Mouse (Mus musculus): Measurements from ENCODE around the gene Usp24. TPM values are rescaled to one million over a fixed set of nuclear protein-coding genes. Genes with fewer than 3 reads are reported as not detected.

The Usp24 gene
- total and polyA plus RNA-seq, 3 experiments, result 13.0 to 25.7 (median 13.9) TPM

- Histone ChIP-seq H3K27me3 (replicated peaks) (peaks cover 47% of the 10 kb centered on the region), H3K4me3 (replicated peaks in 1 of 3; ENCODE audit: low read depth in 2 of 3, low read length in 2 of 3, poor library complexity in 1 of 3) (no peak overlapping the region), H3K27ac (ENCODE audit: insufficient read depth, low read depth) (no peak overlapping the region), H3K4me2 (ENCODE audit: insufficient read depth, low read depth, poor library complexity, severe bottlenecking) (no peak overlapping the region), H3K4me1 (ENCODE audit: control insufficient read depth in 1 of 2, insufficient read depth in 2 of 2) (peaks cover 0 to 9% of the 10 kb centered on the region in 2 experiments; a peak in 3 of 4 replicates), H3K36me3 (replicated peaks in 1 of 2; ENCODE audit: control insufficient read depth in 1 of 2, insufficient read depth in 1 of 2, low read length in 1 of 2) (peaks cover 0 to 10% of the 10 kb centered on the region in 2 experiments), H3K79me2 (replicated peaks; ENCODE audit: control insufficient read depth, extremely low read depth, insufficient read depth, poor library complexity, severe bottlenecking) (no peaks in the 10 kb centered on the region), H3K9ac (ENCODE audit: insufficient read depth, low read depth) (no peak overlapping the region), H3K9me3 (replicated peaks; ENCODE audit: low read length) (no peaks in the 10 kb centered on the region)
- TF ChIP-seq MAFK (IDR thresholded peaks at IDR 0.05; ENCODE audit: insufficient replicate concordance, low read length) (no peak), MYC (IDR thresholded peaks at IDR 0.05; ENCODE audit: low read depth, low read length) (no peak), ZKSCAN1 (IDR thresholded peaks at IDR 0.05; ENCODE audit: borderline replicate concordance, low read depth, low read length) (no peak), USF2 (conservative IDR thresholded peaks at IDR 0.05; ENCODE audit: low read depth, low read length) (no peak)
- in situ Hi-C loops (cut with MboI; ENCODE audit: low pct_ligation_motif_present, low pct_unique_long_range_greater_than_20kb, low sequenced_read_pairs) (no loop called here), dilution Hi-C loops (cut with MboI; ENCODE audit: extremely low pct_ligation_motif_present, extremely low pct_unique_long_range_greater_than_20kb, low sequenced_read_pairs) (no loop called here)
- DNase-seq (ENCODE audit: extremely low read depth), result no peak
Measured at GRCm38 (mm10) chr4:106480545-106480944, 164.5 kb downstream of the Usp24 start.

DNA sequence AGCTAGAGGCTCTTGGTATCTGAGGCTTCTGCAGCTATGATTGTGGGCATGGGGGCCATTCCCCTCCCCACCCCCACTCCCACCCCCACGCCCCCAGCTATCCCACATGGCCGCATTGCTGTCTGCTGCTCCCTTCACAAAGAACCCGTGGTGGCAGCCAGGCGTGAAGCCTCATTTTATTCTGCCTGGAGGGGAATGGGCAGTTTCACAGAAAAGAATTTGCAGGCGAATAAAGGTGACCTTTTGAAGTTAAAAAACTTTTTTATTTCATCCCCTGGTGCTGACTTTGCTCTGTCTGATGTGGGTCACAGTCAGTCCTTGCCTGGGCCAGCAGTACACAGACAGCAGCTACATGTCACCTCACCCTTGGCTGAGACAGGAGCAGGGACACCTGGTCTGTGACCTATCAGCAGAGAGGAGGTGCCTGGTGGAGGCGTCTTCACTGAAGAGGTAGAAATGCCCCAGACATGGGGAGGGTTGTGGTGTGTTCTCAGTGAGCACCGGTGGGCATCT, 167.3 kb downstream of the Usp24 start:
- in situ Hi-C loops (cut with MboI; ENCODE audit: low pct_ligation_motif_present, low pct_unique_long_range_greater_than_20kb, low sequenced_read_pairs), result no loop called here
- DNase-seq (ENCODE audit: extremely low read depth), result no peak
- H3K4me1 ChIP-seq (ENCODE audit: control insufficient read depth in 1 of 2, insufficient read depth in 2 of 2), result peaks cover 0 to 9% of the 10 kb centered on the region in 2 experiments; a peak in 3 of 4 replicates
- peaks cover 34% of the 10 kb centered on the region for H3K27me3 ChIP-seq (replicated peaks)
- dilution Hi-C loops (cut with MboI; ENCODE audit: extremely low pct_ligation_motif_present, extremely low pct_unique_long_range_greater_than_20kb, low sequenced_read_pairs), result no loop called here
- no peaks in the 10 kb centered on the region for H3K79me2 ChIP-seq (replicated peaks; ENCODE audit: control insufficient read depth, extremely low read depth, insufficient read depth, poor library complexity, severe bottlenecking)
- H3K9me3 ChIP-seq (replicated peaks; ENCODE audit: low read length), result no peaks in the 10 kb centered on the region
- no peak overlapping the region for H3K9ac ChIP-seq (ENCODE audit: insufficient read depth, low read depth)
- no peak overlapping the region for H3K4me3 ChIP-seq (replicated peaks in 1 of 3; ENCODE audit: low read depth in 2 of 3, low read length in 2 of 3, poor library complexity in 1 of 3)
- peaks cover 0 to 10% of the 10 kb centered on the region in 2 experiments for H3K36me3 ChIP-seq (replicated peaks in 1 of 2; ENCODE audit: control insufficient read depth in 1 of 2, insufficient read depth in 1 of 2, low read length in 1 of 2)
- H3K27ac ChIP-seq (ENCODE audit: insufficient read depth, low read depth), result no peak overlapping the region
- TF ChIP-seq UBTF (IDR thresholded peaks at IDR 0.05; ENCODE audit: low read depth, low read length) (no peak), SIN3A (IDR thresholded peaks at IDR 0.05; ENCODE audit: low read length) (no peak)
- no peak overlapping the region for H3K4me2 ChIP-seq (ENCODE audit: insufficient read depth, low read depth, poor library complexity, severe bottlenecking)

GRCm38 (mm10) chr4:106483831-106484230, 167.8 kb downstream of the Usp24 start:
- dilution Hi-C loops (cut with MboI; ENCODE audit: extremely low pct_ligation_motif_present, extremely low pct_unique_long_range_greater_than_20kb, low sequenced_read_pairs), result no loop called here

More at GRCm38 (mm10) chr4:106483831-106484230, 167.8 kb downstream of the Usp24 start:
- Histone ChIP-seq H3K79me2 (replicated peaks; ENCODE audit: control insufficient read depth, extremely low read depth, insufficient read depth, poor library complexity, severe bottlenecking) (no peaks in the 10 kb centered on the region), H3K4me2 (ENCODE audit: insufficient read depth, low read depth, poor library complexity, severe bottlenecking) (no peak overlapping the region), H3K4me3 (replicated peaks in 1 of 3; ENCODE audit: low read depth in 2 of 3, low read length in 2 of 3, poor library complexity in 1 of 3) (no peak overlapping the region), H3K27me3 (replicated peaks) (peaks cover 33% of the 10 kb centered on the region), H3K9ac (ENCODE audit: insufficient read depth, low read depth) (no peak overlapping the region), H3K4me1 (ENCODE audit: control insufficient read depth in 1 of 2, insufficient read depth in 2 of 2) (peaks cover 0 to 9% of the 10 kb centered on the region in 2 experiments; a peak in 3 of 4 replicates), H3K9me3 (replicated peaks; ENCODE audit: low read length) (no peaks in the 10 kb centered on the region), H3K27ac (ENCODE audit: insufficient read depth, low read depth) (no peak overlapping the region), H3K36me3 (replicated peaks in 1 of 2; ENCODE audit: control insufficient read depth in 1 of 2, insufficient read depth in 1 of 2, low read length in 1 of 2) (peaks cover 0 to 10% of the 10 kb centered on the region in 2 experiments)
- DNase-seq (ENCODE audit: extremely low read depth), result no peak
- in situ Hi-C loops (cut with MboI; ENCODE audit: low pct_ligation_motif_present, low pct_unique_long_range_greater_than_20kb, low sequenced_read_pairs), result no loop called here
- TF ChIP-seq HCFC1 (IDR thresholded peaks at IDR 0.05; ENCODE audit: low read depth, low read length), result no peak
- no peak for TF ChIP-seq MYC (IDR thresholded peaks at IDR 0.05; ENCODE audit: low read depth, low read length)
- no peak for TF ChIP-seq UBTF (IDR thresholded peaks at IDR 0.05; ENCODE audit: low read depth, low read length)
- TF ChIP-seq ZMIZ1 (IDR thresholded peaks at IDR 0.05; ENCODE audit: low read depth, low read length), result no peak
- no peak for TF ChIP-seq ZKSCAN1 (IDR thresholded peaks at IDR 0.05; ENCODE audit: borderline replicate concordance, low read depth, low read length)
- TF ChIP-seq JUN (IDR thresholded peaks at IDR 0.05; ENCODE audit: insufficient read depth, low read depth, low read length), result no peak
- no peak for TF ChIP-seq KAT2A (IDR thresholded peaks at IDR 0.05; ENCODE audit: insufficient replicate concordance, low read length)
